Mouse (Mus musculus) spleen, adult 2 months (tissue): ENCODE data around the gene Cideb.

Experiments used
- CTCF ChIP-seq: fragments of 200-500 bp; IDR thresholded peaks from 2 replicates; pipeline ENCODE4 v1.5.1; 2011; ENCODE audit warnings: mild to moderate bottlenecking, inconsistent platforms; ENCODE audit not compliant: insufficient read depth, insufficient read length, insufficient replicate concordance; ENCODE audit errors: extremely low read depth
- POLR2A ChIP-seq: fragments of 200-500 bp; IDR thresholded peaks from 2 replicates; pipeline ENCODE4 v1.6.1; 2011; ENCODE audit warnings: low read depth, low read length, inconsistent platforms

DNA sequence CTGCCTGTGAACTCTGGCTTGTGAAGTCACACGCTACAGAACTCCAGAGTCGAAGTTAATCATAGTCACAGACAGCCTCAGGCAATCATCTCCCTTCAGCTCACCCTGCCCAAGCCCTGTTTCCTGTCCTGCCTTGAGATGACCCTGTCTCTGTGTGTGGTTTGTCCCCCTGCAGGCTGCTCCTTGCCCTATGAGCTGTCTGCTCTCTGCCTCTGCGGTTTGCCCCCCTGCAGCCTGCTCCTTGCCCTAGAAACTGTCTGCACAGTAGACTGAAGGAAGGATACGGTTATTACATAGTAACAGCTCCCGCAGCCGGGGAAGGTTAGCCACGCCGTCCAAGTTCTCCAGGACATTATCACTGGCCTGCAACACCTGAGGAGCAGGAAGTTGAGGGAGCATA is 41.4 kb downstream of the Cideb start:
- TF ChIP-seq CTCF (no peak), POLR2A (no peak)
